Mouse (Mus musculus): ENCODE data around the gene Pitpna.

- TF ChIP-seq CTCF (IDR thresholded peaks at IDR 0.05; ENCODE audit: extremely low read depth, insufficient read depth, low read length): no peak
- TF ChIP-seq POLR2A (IDR thresholded peaks at IDR 0.05; ENCODE audit: extremely low read depth, insufficient read depth, low read length): no peak
Measured at GRCm38 (mm10) chr11:75588285-75588941, 516 bp downstream of the Pitpna start.

All from cortical plate, adult 2 months (tissue).